Mouse (Mus musculus) liver, embryonic 12.5 days (tissue): Measurements from ENCODE around the gene Fut8. TPM values are rescaled to one million over a fixed set of nuclear protein-coding genes. Genes with fewer than 3 reads are reported as not detected.

Source experiments
- ATAC-seq: fragments of 200-750 bp; cut with Nextera tagmentation; 2 replicates; pipeline ENCODE4 v1.8.0; 2017; ENCODE audit warnings: moderate number of reproducible peaks, mild to moderate bottlenecking, moderate library complexity
- H3K27ac ChIP-seq: fragments of 300-500 bp; sonication (generic); 2 replicates; pipeline ENCODE4 v1.5.1; 2016; ENCODE audit warnings: mild to moderate bottlenecking
- H3K27me3 ChIP-seq: fragments of 300-500 bp; sonication (generic); replicated peaks from 2 replicates; pipeline ENCODE4 v1.6.1; 2016; ENCODE audit warnings: mild to moderate bottlenecking, moderate library complexity
- H3K36me3 ChIP-seq: fragments of 300-500 bp; sonication (generic); 2 replicates; pipeline ENCODE4 v1.6.1; 2016; ENCODE audit warnings: mild to moderate bottlenecking, moderate library complexity
- H3K4me1 ChIP-seq: fragments of 300-500 bp; sonication (generic); 2 replicates; pipeline ENCODE4 v1.6.1; 2016
- H3K4me2 ChIP-seq: fragments of 300-500 bp; sonication (generic); 2 replicates; pipeline ENCODE4 v1.6.1; 2016; ENCODE audit warnings: mild to moderate bottlenecking, moderate library complexity
- H3K4me3 ChIP-seq: fragments of 300-500 bp; sonication (generic); 2 replicates; pipeline ENCODE4 v1.5.1; 2016; ENCODE audit warnings: mild to moderate bottlenecking, moderate library complexity
- H3K9ac ChIP-seq: fragments of 300-500 bp; sonication (generic); 2 replicates; pipeline ENCODE4 v1.6.1; 2016; ENCODE audit warnings: mild to moderate bottlenecking, moderate library complexity
- H3K9me3 ChIP-seq: fragments of 300-500 bp; sonication (generic); replicated peaks from 2 replicates; pipeline ENCODE4 v1.6.1; 2016; ENCODE audit warnings: mild to moderate bottlenecking, moderate library complexity
- WGBS: fragments of 180-500 bp; shearing (Covaris S2); methylation state at CpG from one replicate; pipeline ENCODE4 v1.1.7; 2016; ENCODE audit not compliant: insufficient replicate concordance; 5-methylcytosine and 5-hydroxymethylcytosine counted together
- polyA plus RNA-seq: library from polyadenylated mRNA; unstranded; fragments of >200 nt; fragmentation: Nextera tagmentation; extraction: Ambion mirVana; gene quantifications from 2 replicates; pipeline ENCODE4 v1.2.1, GENCODE M21; 2016

Fut8 gene
- polyA plus RNA-seq, result 21.3 and 21.4 TPM in 2 replicates

GRCm38 (mm10) chr12:77237950-77238530, at the start of gene Fut8:
TSS of gene Fut8 (plus strand) at chr12:77238125.
- Histone ChIP-seq H3K36me3 (no peaks in the 10 kb centered on the region), H3K4me3 (peak within 1 kb of the TSS; percentile 90), H3K9me3 (no peaks in the 10 kb centered on the region), H3K4me1 (peaks cover 21% of the 10 kb centered on the region), H3K4me2 (peak within 1 kb of the TSS; percentile 97), H3K27ac (peak within 1 kb of the TSS; percentile 86), H3K27me3 (no peaks in the 10 kb centered on the region), H3K9ac (peak within 1 kb of the TSS; percentile 87)
- under 1% methylated on average over 45 of the region's 46 CpGs for WGBS
- peak; percentile 84 for ATAC-seq

- H3K27ac ChIP-seq, result no peak overlapping the region
- no peak overlapping the region for H3K9ac ChIP-seq
- no peaks in the 10 kb centered on the region for H3K4me1 ChIP-seq
- H3K4me2 ChIP-seq, result no peak overlapping the region
- 0 out of 2 replicates have a peak, but pooled peaks cover 3% of the 10 kb centered on the region for H3K27me3 ChIP-seq
- H3K4me3 ChIP-seq, result no peak overlapping the region
- no peaks in the 10 kb centered on the region for H3K36me3 ChIP-seq
- ATAC-seq, result no peak
- 40% methylated on average over 4 of the region's 4 CpGs for WGBS
- no peaks in the 10 kb centered on the region for H3K9me3 ChIP-seq
Observed at GRCm38 (mm10) chr12:77189161-77189560, 48.8 kb upstream of the Fut8 start.

- H3K9me3 ChIP-seq, result no peaks in the 10 kb centered on the region
- WGBS, result 70% methylated on average over 3 of the region's 3 CpGs
- no peaks in the 10 kb centered on the region for H3K36me3 ChIP-seq
- no peak overlapping the region for H3K9ac ChIP-seq
- H3K27ac ChIP-seq, result no peak overlapping the region
- 0 out of 2 replicates have a peak, but pooled peaks cover 3% of the 10 kb centered on the region for H3K27me3 ChIP-seq
- H3K4me3 ChIP-seq, result no peak overlapping the region
- peaks cover 1% of the 10 kb centered on the region; the same call in 1 of the 2 replicates for H3K4me1 ChIP-seq
- no peak overlapping the region for H3K4me2 ChIP-seq
- ATAC-seq, result no peak
Observed at GRCm38 (mm10) chr12:77189933-77190446, 47.9 kb upstream of the Fut8 start.

GRCm38 (mm10) chr12:77191478-77192271, 46.2 kb upstream of the Fut8 start:
- no peaks in the 10 kb centered on the region for H3K36me3 ChIP-seq
- H3K4me1 ChIP-seq, result peaks cover 7% of the 10 kb centered on the region; the same call in 1 of the 2 replicates
- no peak for ATAC-seq
- H3K4me2 ChIP-seq, result no peak overlapping the region
- H3K9ac ChIP-seq, result no peak overlapping the region
- H3K27me3 ChIP-seq, result 0 out of 2 replicates have a peak, but pooled peaks cover 3% of the 10 kb centered on the region
- H3K27ac ChIP-seq, result no peak overlapping the region
- no peak overlapping the region for H3K4me3 ChIP-seq
- H3K9me3 ChIP-seq, result no peaks in the 10 kb centered on the region
- 76% methylated on average over 9 of the region's 9 CpGs for WGBS

GRCm38 (mm10) chr12:77192714-77193113, 45.2 kb upstream of the Fut8 start:
- Histone ChIP-seq H3K9me3 (no peaks in the 10 kb centered on the region), H3K27me3 (0 out of 2 replicates have a peak, but pooled peaks cover 3% of the 10 kb centered on the region), H3K4me2 (no peak overlapping the region), H3K4me3 (no peak overlapping the region), H3K4me1 (peaks cover 17% of the 10 kb centered on the region), H3K27ac (no peak overlapping the region), H3K9ac (no peak overlapping the region), H3K36me3 (no peaks in the 10 kb centered on the region)
- no peak for ATAC-seq
- WGBS, result 57% methylated on average over 3 of the region's 3 CpGs

GRCm38 (mm10) chr12:77193225-77193716, 44.7 kb upstream of the Fut8 start:
- no peak overlapping the region for H3K4me2 ChIP-seq
- 56% methylated on average over 4 of the region's 4 CpGs for WGBS
- H3K36me3 ChIP-seq, result no peaks in the 10 kb centered on the region
- H3K4me3 ChIP-seq, result no peak overlapping the region
- no peaks in the 10 kb centered on the region for H3K9me3 ChIP-seq
- H3K9ac ChIP-seq, result no peak overlapping the region
- peaks cover 23% of the 10 kb centered on the region for H3K4me1 ChIP-seq
- no peak for ATAC-seq
- no peak overlapping the region for H3K27ac ChIP-seq
- H3K27me3 ChIP-seq, result 0 out of 2 replicates have a peak, but pooled peaks cover under 1% of the 10 kb centered on the region

GRCm38 (mm10) chr12:77195044-77195443, 42.9 kb upstream of the Fut8 start:
- no peak for ATAC-seq
- WGBS, result 71% methylated on average over 2 of the region's 2 CpGs
- Histone ChIP-seq H3K4me2 (no peak overlapping the region), H3K4me1 (peaks cover 23% of the 10 kb centered on the region), H3K9ac (no peak overlapping the region), H3K27me3 (no peaks in the 10 kb centered on the region), H3K4me3 (no peak overlapping the region), H3K36me3 (no peaks in the 10 kb centered on the region), H3K27ac (no peak overlapping the region), H3K9me3 (no peaks in the 10 kb centered on the region)

- WGBS, result 85% methylated on average over 2 of the region's 2 CpGs
- Histone ChIP-seq H3K9ac (no peak overlapping the region; the same call in 1 of the 2 replicates), H3K4me1 (peaks cover 24% of the 10 kb centered on the region), H3K9me3 (no peaks in the 10 kb centered on the region), H3K4me2 (no peak overlapping the region), H3K27me3 (no peaks in the 10 kb centered on the region), H3K4me3 (no peak overlapping the region), H3K36me3 (no peaks in the 10 kb centered on the region), H3K27ac (no peak overlapping the region)
- ATAC-seq, result no peak
Observed at GRCm38 (mm10) chr12:77196529-77197095, 41.3 kb upstream of the Fut8 start.

GRCm38 (mm10) chr12:77197121-77197599, 40.8 kb upstream of the Fut8 start:
- WGBS, result 32% methylated on average over 7 of the region's 7 CpGs
- Histone ChIP-seq H3K27ac (no peak overlapping the region), H3K36me3 (no peaks in the 10 kb centered on the region), H3K9me3 (no peaks in the 10 kb centered on the region), H3K4me3 (no peak overlapping the region), H3K4me2 (no peak overlapping the region), H3K27me3 (no peaks in the 10 kb centered on the region), H3K4me1 (peaks cover 26% of the 10 kb centered on the region), H3K9ac (no peak overlapping the region; the same call in 1 of the 2 replicates)
- no peak for ATAC-seq

GRCm38 (mm10) chr12:77198253-77198652, 39.7 kb upstream of the Fut8 start:
- no peak for ATAC-seq
- Histone ChIP-seq H3K36me3 (no peaks in the 10 kb centered on the region), H3K4me3 (no peak overlapping the region), H3K9me3 (no peaks in the 10 kb centered on the region), H3K4me1 (peaks cover 33% of the 10 kb centered on the region), H3K4me2 (no peak overlapping the region), H3K27me3 (no peaks in the 10 kb centered on the region), H3K27ac (no peak overlapping the region), H3K9ac (no peak overlapping the region)
- 60% methylated on average over 4 of the region's 4 CpGs for WGBS

GRCm38 (mm10) chr12:77201461-77202143, 36.3 kb upstream of the Fut8 start:
- Histone ChIP-seq H3K4me2 (no peak overlapping the region), H3K4me3 (no peak overlapping the region), H3K36me3 (no peaks in the 10 kb centered on the region), H3K27ac (no peak overlapping the region), H3K4me1 (peaks cover 27% of the 10 kb centered on the region), H3K9ac (no peak overlapping the region), H3K27me3 (no peaks in the 10 kb centered on the region), H3K9me3 (no peaks in the 10 kb centered on the region)
- ATAC-seq, result no peak
- 24% methylated on average over 10 of the region's 10 CpGs for WGBS
